Mouse (Mus musculus) R1 (cell line): Measurements from ENCODE around the gene Vps45.
"Not testable (repeated sequence)": the region's sequence is repeated elsewhere in the genome, so short reads cannot be mapped to it uniquely, and the experiment has no call there.

Experiments
- DNase-seq: peaks from one replicate; pipeline ENCODE4 v3.0.0-alpha.2; 2018; ENCODE audit warnings: low read depth, low spot score

The Vps45 gene

DNA sequence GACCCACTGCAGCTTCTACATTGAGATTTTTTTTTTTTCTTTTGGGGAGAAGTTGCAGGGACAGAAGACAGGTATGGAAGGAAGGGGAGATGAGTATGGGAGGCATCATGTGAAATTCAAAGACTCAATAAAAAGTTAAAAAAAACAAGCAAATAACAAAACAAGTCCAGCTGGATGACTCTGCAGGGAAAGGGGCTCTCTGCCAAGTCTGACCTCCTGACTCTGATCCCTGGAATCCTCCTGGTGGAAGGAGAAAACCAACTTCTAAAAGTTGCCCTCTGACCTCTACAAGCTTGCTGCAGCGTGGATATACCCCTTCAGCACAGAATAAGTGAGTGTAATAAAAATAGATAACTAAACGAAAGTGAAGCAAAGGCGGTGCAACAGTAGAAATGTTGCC, 20.4 kb upstream of the Vps45 start:
- no peak for DNase-seq

- no peak for DNase-seq
These were observed 19.8 kb upstream of the Vps45 start for GRCm38 (mm10) chr3:96078066-96078465.

DNA sequence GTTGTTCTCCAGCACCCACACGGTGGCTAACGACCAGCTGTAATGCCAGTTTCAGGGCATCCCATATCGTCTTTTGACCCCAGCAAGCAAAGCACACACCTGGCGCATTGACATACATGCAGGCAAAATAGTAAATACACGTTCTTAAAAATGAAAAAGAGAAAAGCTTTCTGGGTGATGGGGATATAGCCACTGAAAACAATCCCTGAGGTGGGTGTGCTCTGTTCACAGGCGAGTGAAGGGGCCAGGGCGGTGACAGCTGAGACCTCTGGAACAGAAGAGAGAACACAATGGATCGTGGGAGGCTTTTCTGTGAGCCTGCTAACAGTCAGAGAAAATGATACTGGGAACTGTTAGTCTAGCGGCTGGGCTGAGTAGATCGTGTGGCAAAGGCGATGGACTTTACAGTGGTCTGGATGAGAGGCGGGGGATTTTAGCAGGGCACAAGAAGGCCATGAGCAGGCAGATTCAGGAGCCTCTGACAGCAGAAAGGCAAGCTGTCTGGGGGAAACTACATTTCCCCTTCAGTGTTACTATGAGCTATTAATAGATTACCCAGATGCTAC, 14.7 kb upstream of the Vps45 start:
- no peak for DNase-seq

- DNase-seq = peak; percentile 32
These were observed 12.0 kb upstream of the Vps45 start for GRCm38 (mm10) chr3:96070241-96070640.

DNA sequence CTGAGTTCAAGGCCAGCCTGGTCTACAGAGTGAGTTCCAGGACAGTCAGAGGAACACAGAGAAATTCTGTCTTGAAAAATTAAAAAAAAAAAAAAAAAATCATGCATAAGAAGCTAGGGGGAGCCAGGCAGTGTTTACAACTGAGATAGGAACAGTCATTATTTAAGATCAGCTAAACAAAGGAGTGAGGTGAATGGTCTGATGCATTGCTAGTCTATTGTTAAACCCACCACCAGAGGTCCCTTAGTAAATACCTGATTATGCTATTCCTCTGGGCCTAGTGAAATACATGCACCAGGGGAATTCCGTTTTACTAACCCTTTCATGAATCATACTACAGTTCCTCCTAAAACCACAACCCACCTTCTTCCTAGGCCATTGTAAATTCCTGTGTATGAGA, 11.3 kb upstream of the Vps45 start:
- peak; percentile 65 for DNase-seq

DNA sequence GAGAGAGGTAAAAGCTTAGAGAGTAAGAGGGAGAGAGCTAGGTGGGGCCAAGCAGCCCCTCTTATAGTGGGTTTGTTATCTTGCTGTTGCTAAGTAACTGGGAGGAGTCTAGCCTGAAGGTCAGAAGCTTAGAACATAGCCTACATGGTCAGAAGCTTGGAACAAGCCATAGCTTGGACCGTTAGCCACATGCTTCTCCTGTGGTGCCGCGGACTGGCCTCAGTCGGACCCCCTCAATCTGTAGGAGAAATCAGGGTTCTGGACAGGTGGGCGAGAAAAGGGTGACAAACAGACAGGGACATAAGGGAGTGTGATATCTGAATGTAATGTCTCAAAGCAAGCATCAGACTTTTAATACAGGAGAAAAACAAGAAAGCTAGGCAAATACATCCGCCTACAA, 10.8 kb upstream of the Vps45 start:
- DNase-seq = peak; percentile 23

- DNase-seq = no peak
These were observed 8.5 kb upstream of the Vps45 start for GRCm38 (mm10) chr3:96066741-96067140.

GRCm38 (mm10) chr3:96065754-96066375, 7.6 kb upstream of the Vps45 start:
- peak; percentile 84 for DNase-seq

GRCm38 (mm10) chr3:96065147-96065546, 6.9 kb upstream of the Vps45 start:
- peak; percentile 18 for DNase-seq

GRCm38 (mm10) chr3:96064217-96064616, 6.0 kb upstream of the Vps45 start:
- DNase-seq = no peak

GRCm38 (mm10) chr3:96063299-96063698, 5.0 kb upstream of the Vps45 start:
- DNase-seq = no peak

- DNase-seq = no peak
These were observed 1.9 kb upstream of the Vps45 start for GRCm38 (mm10) chr3:96060146-96060545.

DNA sequence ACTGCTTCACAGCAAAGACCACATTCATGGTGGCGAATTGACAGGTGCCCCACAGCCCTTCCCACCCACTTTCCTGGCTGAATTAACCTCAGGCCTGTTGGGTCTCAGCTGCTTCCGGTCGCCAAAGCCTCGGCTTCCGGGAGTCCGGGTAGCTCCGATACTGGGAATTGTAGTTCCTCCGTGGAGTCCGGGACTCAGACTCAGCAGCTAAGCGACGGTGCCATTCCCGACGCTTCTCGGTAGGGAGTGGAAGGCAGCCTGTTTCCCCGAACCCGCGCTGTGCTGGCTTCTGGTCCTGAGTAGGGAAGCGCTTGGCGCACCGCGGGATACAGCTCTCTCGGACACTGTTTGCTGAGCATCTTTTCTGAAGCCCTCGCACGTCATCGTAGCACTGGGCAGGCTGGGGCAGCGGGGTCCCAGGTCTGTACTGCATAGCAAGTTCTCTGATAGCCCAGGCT, 490 bp downstream of the Vps45 start:
- peak; percentile 96 for DNase-seq

- no peak for DNase-seq
These were observed 2.2 kb downstream of the Vps45 start for GRCm38 (mm10) chr3:96056031-96056430.

DNA sequence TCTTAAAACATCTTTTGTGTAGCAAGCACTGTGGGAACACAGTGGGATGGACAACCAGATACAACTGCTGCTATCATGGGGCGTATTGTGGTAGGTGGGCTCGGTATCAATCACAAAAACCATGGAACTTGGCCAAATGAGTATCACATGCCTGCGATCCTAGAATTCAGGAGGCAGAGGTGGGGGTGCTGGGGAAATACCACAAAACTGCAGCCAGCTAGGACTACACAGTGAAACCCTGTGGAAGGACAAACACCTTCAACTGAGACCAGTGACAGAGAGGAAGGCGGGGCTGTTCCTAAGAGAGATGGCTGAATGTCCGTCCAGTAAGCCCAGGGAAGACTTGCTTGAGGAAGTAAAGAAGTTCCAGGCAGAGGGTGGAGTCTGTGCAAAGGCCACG, 3.0 kb downstream of the Vps45 start:
- DNase-seq = no peak

DNA sequence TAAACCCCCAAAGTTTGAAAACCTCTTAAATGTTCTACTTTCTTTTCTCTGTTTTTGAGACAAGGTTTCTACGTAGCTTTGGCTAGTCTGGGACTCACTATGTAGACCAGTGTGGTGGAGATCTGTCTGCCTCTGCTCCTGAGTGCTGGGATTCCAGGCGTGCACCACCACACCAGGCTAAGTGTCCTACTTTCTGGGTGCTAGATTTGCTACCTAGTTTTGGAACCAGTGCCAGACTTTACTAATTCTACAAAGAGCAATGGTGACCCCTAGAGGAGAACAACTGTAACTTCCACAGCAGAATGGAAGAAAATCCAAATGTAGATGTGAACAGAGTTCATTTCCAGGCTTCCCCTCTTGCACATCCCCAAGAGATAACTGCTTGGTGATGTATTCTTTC, 6.4 kb downstream of the Vps45 start:
- peak; percentile 58 for DNase-seq

DNA sequence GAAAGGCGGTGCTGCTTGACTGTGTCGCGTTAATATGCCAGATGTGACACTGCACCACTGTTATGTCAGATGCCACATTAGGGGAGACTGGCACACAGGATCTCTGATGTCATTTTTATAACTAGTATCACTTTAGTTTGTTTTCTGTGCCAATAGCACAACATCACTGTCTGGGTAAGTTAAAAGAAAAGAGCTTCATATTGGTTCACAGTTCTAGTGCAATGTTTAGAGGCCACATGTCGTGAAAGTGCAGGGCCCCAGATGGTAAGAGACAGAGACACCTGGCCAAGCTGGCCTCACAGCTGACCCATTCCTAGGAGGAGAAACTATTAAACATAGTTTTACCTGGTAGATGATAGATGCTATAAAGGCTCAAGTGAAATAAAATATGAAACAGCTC, 7.1 kb downstream of the Vps45 start:
- no peak for DNase-seq

DNA sequence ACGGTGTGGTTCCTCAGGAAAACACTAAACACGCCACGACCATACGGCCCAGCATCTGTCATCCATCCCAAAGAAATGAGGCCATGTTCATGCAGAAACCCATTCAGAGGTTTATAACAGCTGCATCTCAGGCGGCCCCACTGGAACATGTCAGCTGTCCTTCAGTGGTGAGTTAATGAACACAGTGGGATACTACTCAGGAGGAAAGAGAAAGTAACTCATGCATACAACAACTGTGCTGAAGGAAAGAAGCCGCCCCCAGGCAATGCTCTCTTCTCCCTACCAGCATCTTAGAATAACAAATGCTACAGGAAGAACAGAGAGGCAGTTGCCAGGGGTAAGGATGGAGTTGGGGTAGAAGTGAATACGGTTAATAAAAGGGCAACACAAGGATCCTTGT, 7.5 kb downstream of the Vps45 start:
- no peak for DNase-seq

DNA sequence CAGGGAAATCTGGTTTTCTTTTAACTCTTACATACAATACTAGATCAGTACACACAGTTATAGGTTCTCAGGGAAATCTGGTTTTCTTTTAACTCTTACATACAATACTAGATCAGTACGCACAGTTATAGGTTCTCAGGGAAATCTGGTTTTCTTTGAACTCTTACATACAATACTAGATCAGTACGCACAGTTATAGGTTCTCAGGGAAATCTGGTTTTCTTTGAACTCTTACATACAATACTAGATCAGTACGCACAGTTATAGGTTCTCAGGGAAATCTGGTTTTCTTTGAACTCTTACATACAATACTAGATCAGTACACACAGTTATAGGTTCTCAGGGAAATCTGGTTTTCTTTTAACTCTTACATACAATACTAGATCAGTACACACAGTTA, 13.7 kb downstream of the Vps45 start:
- DNase-seq = not testable (repeated sequence)

GRCm38 (mm10) chr3:96043104-96043503, 15.2 kb downstream of the Vps45 start:
- no peak for DNase-seq

GRCm38 (mm10) chr3:96041079-96041478, 17.2 kb downstream of the Vps45 start:
- no peak for DNase-seq

DNA sequence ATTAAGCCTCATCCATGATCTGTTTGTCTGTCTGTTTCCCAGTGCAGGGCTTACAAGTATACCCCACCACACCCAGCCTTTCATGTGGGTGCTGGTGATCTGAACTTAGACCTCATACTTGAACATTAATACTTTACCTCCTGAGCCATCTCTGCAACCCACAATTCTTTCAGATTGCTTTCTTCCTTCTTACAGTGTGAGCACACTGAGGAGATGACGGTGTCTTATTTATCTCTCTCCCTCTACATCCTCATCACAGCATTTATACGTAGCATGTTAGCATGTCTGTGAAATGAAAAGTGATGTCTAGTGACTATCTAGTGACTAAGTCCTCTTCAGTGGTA, 17.6 kb downstream of the Vps45 start:
- DNase-seq = no peak

- DNase-seq = no peak
These were observed 18.2 kb downstream of the Vps45 start for GRCm38 (mm10) chr3:96039857-96040662.
